9 mouse cellular contexts compared by ENCODE assay signal in the genomic region with DNA sequence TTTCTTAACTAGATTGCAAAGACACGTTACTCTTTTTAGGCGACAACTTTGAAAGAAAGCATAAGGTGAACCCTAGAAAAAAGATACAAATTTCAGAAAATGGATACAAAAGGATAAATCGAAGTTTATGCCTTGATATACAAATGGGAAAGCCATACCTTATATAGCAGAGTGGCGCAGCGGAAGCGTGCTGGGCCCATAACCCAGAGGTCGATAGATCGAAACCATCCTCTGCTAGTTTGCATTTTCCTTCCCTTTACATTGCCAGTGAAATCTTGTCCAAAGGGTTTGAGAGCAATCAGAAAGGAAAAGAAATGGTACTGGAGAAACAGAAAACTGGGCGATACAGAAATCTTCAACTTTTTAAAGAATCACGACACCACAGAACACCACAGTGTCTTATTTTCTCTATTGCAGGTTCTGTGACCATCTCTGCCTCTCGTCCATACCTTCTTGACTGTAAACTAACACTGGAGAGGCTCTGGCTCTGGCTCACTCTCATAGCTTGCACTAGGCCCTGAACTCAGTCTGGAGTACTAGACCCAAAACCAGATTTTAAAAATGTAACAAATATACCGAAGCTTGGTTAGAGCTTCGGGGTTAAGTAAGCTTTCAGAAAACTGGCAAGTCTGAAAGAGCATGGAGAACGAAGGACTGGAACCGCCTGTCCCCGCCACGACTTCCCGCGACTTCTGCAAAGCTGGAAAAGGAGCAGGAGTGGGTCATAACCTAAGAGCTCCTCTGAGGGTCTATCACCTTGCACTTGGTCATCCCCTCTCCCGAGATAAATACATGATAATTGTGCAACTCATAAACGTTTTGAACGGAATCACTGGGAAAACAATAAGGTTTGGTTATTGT. TPM values are rescaled to one million over a fixed set of nuclear protein-coding genes. Genes with fewer than 3 reads are reported as not detected.
DNase-seq lines count a peak whose midpoint lies in the region; ATAC-seq and TF ChIP-seq lines count a peak whose summit lies in the region.
"Had no signal": no experiment of that assay in that cellular context is flagged by ENCODE, and none has a peak within 500 bp of the region (broad histone marks: within the 10 kb centered on the region; RNA-seq: fewer than 3 reads in every experiment).

No protein-coding gene starts in this region.

- no peak overlapping the region for H3K27ac ChIP-seq in stomach, embryonic 14.5 days (ENCODE audit: low read length)
- no peak overlapping the region for H3K27ac ChIP-seq in stomach, postnatal 0 days (replicated peaks)
- peak overlapping the region; percentile 41; the same call in 1 of the 2 replicates for H3K27ac ChIP-seq in embryonic facial prominence, embryonic 10.5 days (replicated peaks)
- H3K27ac ChIP-seq in limb, embryonic 11.5 days (replicated peaks; ENCODE audit: low read depth, low read length) = no peak overlapping the region

- no peak for TF ChIP-seq EP300 in stomach, postnatal 0 days (optimal IDR thresholded peaks at IDR 0.05)

- H3K27me3 ChIP-seq in stomach, embryonic 14.5 days (ENCODE audit: control insufficient read depth, insufficient read depth, low read length) = no peaks in the 10 kb centered on the region
- no peaks in the 10 kb centered on the region for H3K27me3 ChIP-seq in stomach, postnatal 0 days (ENCODE audit: control insufficient read depth, insufficient read depth, low read length)
- peaks cover 7% of the 10 kb centered on the region; the same call in 1 of the 2 replicates for H3K27me3 ChIP-seq in embryonic facial prominence, embryonic 10.5 days (replicated peaks; ENCODE audit: low read depth, poor library complexity, severe bottlenecking)
- no peaks in the 10 kb centered on the region for H3K27me3 ChIP-seq in limb, embryonic 11.5 days (ENCODE audit: control insufficient read depth, insufficient read depth, low read length)

- WGBS in stomach, embryonic 14.5 days = 27% methylated on average over 22 of the region's 22 CpGs
- 45% methylated on average over 22 of the region's 22 CpGs for WGBS in stomach, postnatal 0 days
- 1% methylated on average over 22 of the region's 22 CpGs for WGBS in embryonic facial prominence, embryonic 10.5 days
- 3% methylated on average over 22 of the region's 22 CpGs for WGBS in limb, embryonic 11.5 days

- no peak for DNase-seq in stomach, postnatal 0 days (ENCODE audit: low spot score)
- peak; percentile 65 for DNase-seq in embryonic facial prominence, embryonic 10.5 days (ENCODE audit: low spot score)
- DNase-seq in limb, embryonic 11.5 days (ENCODE audit: low spot score) = peak; percentile 75
- peak; percentile 77 for DNase-seq in yolk sac, embryonic 10.5 days (ENCODE audit: low spot score)
- no peak for DNase-seq in right cerebral cortex, postnatal 10 days (ENCODE audit: low spot score in 2 of 2)
- no peak for DNase-seq in gastrocnemius, adult 18-20 months (ENCODE audit: low spot score)
- DNase-seq: cerebellum, adult 9-10 months; kidney, adult 2 months had no signal

- no peaks in the 10 kb centered on the region for H3K9me3 ChIP-seq in stomach, embryonic 14.5 days (ENCODE audit: control insufficient read depth, low read depth, low read length)
- no peaks in the 10 kb centered on the region for H3K9me3 ChIP-seq in stomach, postnatal 0 days (ENCODE audit: control insufficient read depth, low read length)
- no peaks in the 10 kb centered on the region for H3K9me3 ChIP-seq in embryonic facial prominence, embryonic 10.5 days
- H3K9me3 ChIP-seq in limb, embryonic 11.5 days (ENCODE audit: control insufficient read depth, low read length) = no peaks in the 10 kb centered on the region

- 0 out of 2 replicates have a peak overlapping the region, but pooled peaks have one; percentile 16 for H3K4me2 ChIP-seq in stomach, embryonic 14.5 days (replicated peaks; ENCODE audit: low read depth, low read length)
- H3K4me2 ChIP-seq in stomach, postnatal 0 days (replicated peaks; ENCODE audit: low read depth) = no peak overlapping the region
- H3K4me2 ChIP-seq in limb, embryonic 11.5 days (ENCODE audit: low read depth, severe bottlenecking) = peak overlapping the region; percentile 24; the same call in 1 of the 2 replicates

- no peaks in the 10 kb centered on the region for H3K36me3 ChIP-seq in stomach, embryonic 14.5 days (ENCODE audit: control insufficient read depth, insufficient read depth, low read length)
- H3K36me3 ChIP-seq in stomach, postnatal 0 days (ENCODE audit: control insufficient read depth, insufficient read depth, low read length) = no peaks in the 10 kb centered on the region
- H3K36me3 ChIP-seq in embryonic facial prominence, embryonic 10.5 days (replicated peaks) = no peaks in the 10 kb centered on the region
- no peaks in the 10 kb centered on the region for H3K36me3 ChIP-seq in limb, embryonic 11.5 days (ENCODE audit: control insufficient read depth, insufficient read depth, low read length)

- TF ChIP-seq CTCF in stomach, postnatal 0 days (IDR thresholded peaks at IDR 0.05; ENCODE audit: low read depth) = no peak

- H3K9ac ChIP-seq in stomach, embryonic 14.5 days (replicated peaks; ENCODE audit: low read depth, low read length) = no peak overlapping the region
- no peak overlapping the region for H3K9ac ChIP-seq in stomach, postnatal 0 days (ENCODE audit: low read length)
- no peak overlapping the region for H3K9ac ChIP-seq in limb, embryonic 11.5 days (ENCODE audit: low read length)

- peaks cover 7% of the 10 kb centered on the region; the same call in 1 of the 2 replicates for H3K4me1 ChIP-seq in stomach, embryonic 14.5 days (ENCODE audit: control insufficient read depth, insufficient read depth, low read length)
- no peaks in the 10 kb centered on the region for H3K4me1 ChIP-seq in stomach, postnatal 0 days (replicated peaks; ENCODE audit: control insufficient read depth, insufficient read depth)
- H3K4me1 ChIP-seq in embryonic facial prominence, embryonic 10.5 days = peaks cover 16% of the 10 kb centered on the region; the same call in 1 of the 2 replicates
- H3K4me1 ChIP-seq in limb, embryonic 11.5 days (ENCODE audit: control insufficient read depth, insufficient read depth, low read length) = no peaks in the 10 kb centered on the region

- peak overlapping the region; percentile 2; the same call in 1 of the 2 replicates for H3K4me3 ChIP-seq in stomach, embryonic 14.5 days (ENCODE audit: low read depth, low read length)
- H3K4me3 ChIP-seq in stomach, postnatal 0 days (ENCODE audit: low read depth, low read length) = no peak overlapping the region
- peak overlapping the region; percentile 58 for H3K4me3 ChIP-seq in embryonic facial prominence, embryonic 10.5 days
- peak overlapping the region; percentile 4; the same call in 1 of the 2 replicates for H3K4me3 ChIP-seq in limb, embryonic 11.5 days (ENCODE audit: low read depth, low read length)

- no peak for ATAC-seq in stomach, embryonic 14.5 days (ENCODE audit: insufficient number of reproducible peaks, insufficient read depth, low FRiP score, low read depth)
- ATAC-seq in stomach, postnatal 0 days (ENCODE audit: low FRiP score, low TSS enrichment) = no peak
- ATAC-seq in limb, embryonic 11.5 days (ENCODE audit: insufficient number of reproducible peaks, low FRiP score, low TSS enrichment, low read depth) = 0 out of 2 replicates have a peak, but pooled peaks have one; percentile 35

RNA-seq across cellular contexts. Expression of gene Zfp184, which starts 37.7 kb away (rescaled TPM):
- 16.5 and 16.8 TPM in 2 replicates for polyA plus RNA-seq in stomach, embryonic 14.5 days (2014; fragmentation: Nextera tagmentation; extraction: Ambion mirVana)
- 1.4 and 1.6 TPM in 2 replicates for polyA plus RNA-seq in stomach, postnatal 0 days (2015; fragmentation: Nextera tagmentation; extraction: Ambion mirVana)
- polyA plus RNA-seq in embryonic facial prominence, embryonic 10.5 days (2016; fragmentation: Nextera tagmentation; extraction: Ambion mirVana) = 23.1 and 24.9 TPM in 2 replicates
- polyA plus RNA-seq in limb, embryonic 11.5 days (2014; fragmentation: Nextera tagmentation; extraction: Ambion mirVana) = 26.9 and 28.8 TPM in 2 replicates
- total RNA-seq in gastrocnemius, adult 18-20 months (2021) = under 1 TPM; 0.48 to 0.69 TPM

Comparison
In these comparisons a context has a peak if more than half of its experiments do, and no peak if none do; other contexts are left out.
1. DNase-seq: peak in embryonic facial prominence, embryonic 10.5 days (single experiment), limb, embryonic 11.5 days (single experiment) and yolk sac, embryonic 10.5 days (single experiment); none in stomach, postnatal 0 days (single experiment), right cerebral cortex, postnatal 10 days (0 of 2) and gastrocnemius, adult 18-20 months (single experiment).